Mouse (Mus musculus): ENCODE measurements around the gene Serf1. TPM values are rescaled to one million over a fixed set of nuclear protein-coding genes. Genes with fewer than 3 reads are reported as not detected.
"Not testable (repeated sequence)": the region's sequence is repeated elsewhere in the genome, so short reads cannot be mapped to it uniquely, and the experiment has no call there.

The Serf1 gene
- total RNA-seq (2021) = 10 to 100 TPM; 11.5 to 14.9 TPM
- long read RNA-seq, transcript Serf1-201 (3 exons, 601 nt) = major isoform, 23 of 25 reads
- long read RNA-seq, partial matches to known transcripts = 0 of 25 reads
- long read RNA-seq, other reads (novel, unspliced or antisense) = 2 of 25 reads

DNA sequence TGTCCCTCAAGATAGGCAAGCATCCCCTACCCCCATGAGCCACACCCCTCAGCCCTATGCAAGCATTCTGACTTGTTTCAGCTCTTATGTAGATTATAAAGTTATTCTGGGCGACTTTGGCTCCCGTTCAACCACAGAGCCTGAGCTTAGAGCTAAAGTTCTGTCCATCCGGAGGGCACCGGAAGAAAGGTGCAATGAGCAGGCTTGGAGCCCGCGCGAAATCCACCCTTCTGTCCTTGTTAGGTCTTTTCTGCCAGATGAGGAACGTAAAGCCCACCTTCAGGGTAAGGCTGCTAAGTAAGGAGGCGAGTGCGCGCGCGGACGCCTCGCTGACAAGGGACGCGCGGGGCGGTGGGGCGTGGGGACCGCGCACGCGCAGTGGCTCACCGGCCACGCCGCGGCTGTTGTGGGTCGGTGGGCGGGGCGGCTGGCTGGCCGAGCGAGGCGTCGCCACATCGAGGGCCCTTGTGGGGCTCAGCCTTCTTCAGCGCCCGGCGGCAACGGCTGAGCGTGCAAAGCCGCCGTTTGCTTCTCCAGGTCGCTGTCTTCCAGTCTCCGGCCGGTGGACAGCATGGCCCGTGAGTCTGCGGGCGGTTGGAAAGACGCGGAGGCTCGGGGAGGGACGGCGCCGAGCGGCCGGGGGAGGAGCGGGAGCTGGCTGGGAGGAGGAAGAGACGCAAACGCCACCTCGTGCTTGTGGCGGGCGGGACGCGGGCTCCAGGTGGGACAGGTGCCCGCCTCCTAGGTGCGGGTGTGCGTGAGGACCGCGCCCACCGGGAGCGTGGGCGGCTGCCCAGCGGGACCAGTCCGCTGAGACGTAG, at the start of gene Serf1:
Gene Serf1, plus strand, starts transcription at position 361 of the 821 bp plus-strand sequence.
- peak; percentile 63 to 82 for DNase-seq (ENCODE audit: low spot score in 2 of 2)

GRCm38 (mm10) chr13:100063936-100064335, 43.9 kb upstream of the Serf1 start:
- DNase-seq (ENCODE audit: low spot score in 2 of 2) = no peak

- DNase-seq (ENCODE audit: low spot score in 2 of 2) = no peak
These were observed 40.0 kb upstream of the Serf1 start for GRCm38 (mm10) chr13:100067821-100068220.

- DNase-seq (ENCODE audit: low spot score in 2 of 2) = no peak
These were observed 36.3 kb upstream of the Serf1 start for GRCm38 (mm10) chr13:100071473-100071872.

- no peak for DNase-seq (ENCODE audit: low spot score in 2 of 2)
These were observed 9.0 kb upstream of the Serf1 start for GRCm38 (mm10) chr13:100098808-100099207.

DNA sequence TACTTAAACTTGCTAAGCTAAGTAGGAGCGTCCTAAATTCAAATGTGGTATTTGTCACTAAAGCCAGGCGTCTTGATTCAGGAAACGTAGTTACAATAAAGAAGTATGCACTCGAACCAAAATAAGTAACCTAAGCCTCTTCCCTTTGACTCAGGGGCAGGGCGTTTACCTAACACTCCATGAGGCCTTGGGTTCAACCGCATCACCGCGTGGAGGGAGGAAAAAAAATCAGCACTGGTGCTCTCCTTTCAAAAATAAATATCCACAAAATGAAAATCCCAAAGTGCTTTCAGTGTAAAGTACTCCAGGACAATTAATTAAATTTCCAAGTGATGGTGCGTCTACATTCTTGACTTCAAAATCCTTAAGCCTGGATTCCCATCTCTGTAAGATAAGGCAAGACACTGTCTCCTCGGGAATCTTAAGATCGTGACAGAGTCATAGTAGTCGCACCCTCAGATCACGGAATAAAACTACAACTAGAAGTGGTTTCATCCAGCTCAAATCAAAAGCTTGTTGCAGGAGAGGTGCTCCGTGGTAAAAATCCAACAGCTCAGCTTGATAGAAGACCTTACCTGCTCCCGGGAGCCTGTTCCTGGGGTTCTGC, 4.7 kb upstream of the Serf1 start:
- DNase-seq (ENCODE audit: low spot score in 2 of 2) = no peak

DNA sequence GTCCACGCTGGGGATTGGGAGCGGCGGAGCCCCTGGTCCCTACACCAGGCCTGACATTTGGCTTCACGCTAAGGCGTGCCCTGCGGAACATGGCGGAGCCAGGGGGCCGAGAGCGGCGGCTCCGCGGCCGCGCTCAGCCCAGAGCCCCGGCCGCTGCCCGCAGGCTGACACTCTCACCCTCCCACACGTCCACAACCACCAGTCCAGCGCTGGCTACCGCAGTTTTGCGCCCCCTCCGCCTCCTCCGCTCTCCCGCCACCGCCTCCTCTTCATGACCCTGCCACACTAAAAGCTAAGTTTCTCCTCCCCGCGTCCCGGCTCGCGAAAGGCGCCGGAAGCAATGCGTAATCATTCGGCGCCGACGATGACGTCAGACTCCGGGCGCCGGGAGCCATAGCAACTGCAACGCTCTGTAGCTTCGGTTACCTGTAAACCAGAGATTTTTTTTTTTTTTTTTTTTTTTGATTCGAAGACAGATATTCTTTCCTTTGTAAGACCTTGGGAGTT, 4.0 kb upstream of the Serf1 start, which contains the start of gene Bdp1:
Gene Bdp1, minus strand, starts transcription at position 323 of the 507 bp plus-strand sequence.
- peak; percentile 88 to 97 for DNase-seq (ENCODE audit: low spot score in 2 of 2)

DNA sequence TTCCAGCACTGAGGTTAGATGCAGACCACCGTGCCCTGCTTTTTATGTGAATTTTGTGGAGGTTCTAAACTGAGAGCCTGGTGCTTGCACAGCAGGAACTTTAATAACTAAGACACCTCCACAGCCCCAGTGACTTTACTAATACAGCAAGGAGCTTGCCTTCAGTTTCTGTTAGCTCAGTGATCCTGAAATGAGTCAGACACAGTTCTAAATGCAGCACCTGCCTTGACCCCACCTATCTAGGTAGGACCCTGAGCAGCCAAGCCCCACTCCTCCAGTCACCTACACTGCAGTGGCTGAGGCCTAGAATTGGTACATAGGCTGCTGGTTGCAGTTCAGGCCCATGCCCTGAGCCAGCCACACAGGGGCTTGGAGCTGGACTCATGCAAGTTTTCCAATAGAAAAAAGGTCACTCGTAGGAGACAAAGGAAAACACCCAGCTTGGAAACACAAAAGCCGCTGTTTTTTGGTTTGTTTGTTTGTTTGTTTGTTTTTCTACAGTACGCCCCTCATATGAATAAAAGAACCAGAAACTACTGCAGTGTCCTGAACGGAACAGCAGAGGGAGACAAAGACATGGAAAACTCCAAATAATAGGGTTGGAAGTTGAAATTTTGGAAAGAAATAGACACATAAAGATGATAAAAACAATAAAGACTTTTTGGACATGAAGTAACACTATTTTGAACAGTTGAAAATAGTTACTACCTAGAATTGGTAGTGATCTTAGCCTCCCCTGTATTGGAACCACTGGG, 4.6 kb downstream of the Serf1 start:
- peak in 1 of 2 experiments; percentile 37 for DNase-seq (ENCODE audit: low spot score in 2 of 2)

GRCm38 (mm10) chr13:100123970-100124369, 16.2 kb downstream of the Serf1 start:
- DNase-seq (ENCODE audit: low spot score in 2 of 2) = no peak

GRCm38 (mm10) chr13:100124423-100125257, 16.8 kb downstream of the Serf1 start, which contains the start of gene Smn1:
Gene Smn1, plus strand, starts transcription at chr13:100124852.
- DNase-seq (ENCODE audit: low spot score in 2 of 2) = peak; percentile 94 to 98

GRCm38 (mm10) chr13:100125258-100125643, 17.4 kb downstream of the Serf1 start:
- no peak for DNase-seq (ENCODE audit: low spot score in 2 of 2)

DNA sequence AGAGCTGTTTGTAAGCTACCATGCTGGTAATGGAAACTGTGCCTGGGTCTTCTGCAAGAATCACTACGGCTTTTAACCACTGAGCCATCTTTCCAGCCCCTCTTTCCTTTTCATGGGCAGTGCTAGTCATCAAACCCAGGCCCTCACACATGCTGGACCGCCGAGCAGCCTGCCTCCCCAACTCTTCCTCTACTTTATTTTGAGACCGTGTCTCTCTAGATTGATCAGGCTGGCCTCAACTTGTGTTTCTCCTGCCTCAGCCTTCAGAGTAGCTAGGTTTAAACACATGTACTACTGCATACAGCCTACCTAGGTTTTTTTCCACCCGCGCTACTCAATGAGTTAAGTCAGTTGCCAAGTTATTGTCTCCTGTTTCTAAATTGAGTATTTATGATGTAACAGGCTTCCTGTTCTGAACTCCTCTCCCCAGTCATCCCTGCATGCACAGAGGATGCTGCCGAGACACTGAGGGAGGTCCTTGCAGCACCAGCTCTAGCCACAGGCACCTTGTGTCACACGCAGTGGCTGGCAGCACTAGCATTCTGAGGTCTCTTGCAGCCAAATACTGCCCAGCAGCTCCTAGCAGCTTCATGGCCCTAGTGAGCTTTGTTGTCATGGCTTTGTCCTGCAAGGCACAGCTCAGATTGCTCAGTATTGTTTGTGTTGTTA, 34.0 kb downstream of the Serf1 start:
- no peak for DNase-seq (ENCODE audit: low spot score in 2 of 2)

GRCm38 (mm10) chr13:100152659-100153058, 44.8 kb downstream of the Serf1 start:
- no peak for DNase-seq (ENCODE audit: low spot score in 2 of 2)

DNA sequence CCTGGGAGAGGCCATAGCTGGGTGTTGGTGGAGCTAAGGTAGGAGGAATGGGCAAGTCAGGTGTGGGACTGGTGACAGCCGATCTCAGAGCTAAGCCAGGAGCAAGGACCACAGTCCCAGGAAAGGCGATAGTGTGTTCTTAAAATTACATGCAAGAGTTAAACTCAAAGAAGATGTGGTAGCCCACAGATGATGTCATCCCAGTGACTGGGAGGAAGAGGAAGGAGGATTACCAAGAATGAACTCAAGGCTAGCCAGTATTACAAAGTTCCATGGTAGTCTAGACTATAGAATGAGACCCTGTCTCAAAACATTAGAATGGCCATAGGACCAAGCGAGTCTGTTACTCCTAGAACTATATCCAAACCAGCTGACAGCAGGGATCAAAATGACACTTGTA, 48.8 kb downstream of the Serf1 start:
- DNase-seq (ENCODE audit: low spot score in 2 of 2) = no peak

DNA sequence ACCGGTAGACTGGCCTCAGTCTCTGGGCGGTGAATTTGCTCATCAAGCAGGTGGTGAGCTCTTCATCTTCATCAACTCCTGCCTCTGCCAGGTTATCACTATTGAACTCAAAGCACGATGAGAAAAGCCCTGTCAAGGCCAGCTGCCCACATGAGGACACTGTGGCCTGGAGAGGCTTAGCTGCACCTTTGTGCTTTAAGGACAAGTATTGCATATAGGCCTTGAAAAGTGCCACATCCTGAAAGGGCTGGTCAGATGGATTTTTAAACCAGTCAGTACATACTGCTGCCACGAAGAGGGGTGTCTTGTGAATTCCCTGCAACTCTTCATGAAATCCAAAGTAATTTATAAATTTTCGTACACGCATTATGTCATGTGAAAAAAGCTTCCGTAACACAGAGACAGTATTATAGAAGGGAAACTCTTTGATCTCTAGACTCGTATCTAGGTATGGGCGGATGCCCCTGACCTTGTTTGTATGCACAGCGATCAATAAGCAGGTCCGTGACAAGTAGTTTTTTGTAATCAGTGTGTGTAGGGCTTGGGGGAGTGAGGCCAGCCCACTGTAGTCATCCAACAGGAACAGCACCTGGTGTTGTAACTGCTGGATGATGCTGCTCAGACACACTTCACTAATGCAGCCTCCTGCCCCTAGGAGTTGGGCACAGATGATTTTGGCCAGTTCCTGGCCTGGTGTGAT, 53.5 kb downstream of the Serf1 start:
- DNase-seq (ENCODE audit: low spot score in 2 of 2) = not testable (repeated sequence)

DNA sequence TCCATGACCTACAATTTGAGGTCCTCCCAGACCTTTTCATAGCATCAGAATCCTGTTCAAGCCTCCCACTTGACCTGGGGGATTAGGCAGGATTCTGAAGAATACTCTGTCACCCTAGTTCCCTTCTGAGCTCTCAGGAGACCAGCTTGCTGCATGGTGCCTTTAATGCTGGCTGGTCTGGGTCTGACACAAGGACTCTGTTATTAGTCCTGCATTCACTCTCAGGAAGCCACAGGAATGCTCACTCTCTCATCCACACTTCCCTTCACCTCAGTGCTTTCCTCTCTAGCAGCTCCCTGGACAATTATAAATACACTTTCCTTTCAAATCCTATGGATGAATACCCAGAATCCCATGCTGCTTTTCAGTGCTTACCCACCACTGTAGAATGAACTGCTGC, 54.7 kb downstream of the Serf1 start:
- DNase-seq (ENCODE audit: low spot score in 2 of 2) = not testable (repeated sequence)

All from layer of hippocampus, adult 18-20 months (tissue).